Mouse (Mus musculus): ENCODE results near the gene Tanc1.

DNA sequence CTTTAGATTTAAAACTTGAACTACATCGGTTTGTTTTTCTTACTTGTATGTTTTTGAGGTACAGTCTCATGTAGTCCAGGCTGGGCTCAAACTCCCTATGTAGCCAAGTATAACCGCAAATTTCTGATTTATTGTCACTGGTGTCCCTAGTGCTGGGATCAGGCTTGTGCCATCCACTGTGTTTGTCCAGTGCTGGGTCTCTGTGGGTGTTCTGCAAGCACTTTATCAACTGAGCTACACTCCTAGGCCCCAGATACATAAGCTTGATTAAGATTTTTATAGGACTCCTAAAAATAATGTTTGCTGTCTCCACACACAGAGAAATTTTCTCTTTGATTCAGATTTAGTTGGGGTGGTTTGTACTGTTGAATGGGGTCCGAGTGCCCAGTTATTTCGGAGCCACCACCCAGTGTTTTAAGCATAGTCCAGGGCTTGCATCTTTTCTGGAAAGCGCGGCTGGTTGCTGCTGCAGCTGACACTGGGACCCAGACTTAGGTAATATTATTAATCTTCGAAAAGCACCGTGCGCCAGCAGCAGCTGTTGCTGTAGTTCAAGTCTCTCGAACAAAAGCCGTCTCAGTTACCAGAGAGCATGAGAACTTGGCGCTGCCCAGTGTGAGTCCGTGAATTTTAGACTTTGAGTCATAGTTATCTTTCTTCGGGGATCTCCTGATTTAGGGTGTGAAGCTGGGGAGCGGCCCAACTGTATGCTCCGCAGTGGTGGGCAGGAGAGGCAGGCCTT lies 73.2 kb downstream of the Tanc1 start:
- TF ChIP-seq CTCF (IDR thresholded peaks at IDR 0.05; ENCODE audit: low read depth) (no peak), EP300 (IDR thresholded peaks at IDR 0.05; ENCODE audit: low read depth) (no peak)
